Mouse (Mus musculus) cerebellum, postnatal 14 days (tissue): ENCODE results near the gene R3hdm4.

Experiments
- DNase-seq, 2 experiments: peaks; one replicate each; pipeline ENCODE4 v3.0.0; 2021; ENCODE audit warnings: mixed read lengths in 2 of 2

Gene R3hdm4

GRCm38 (mm10) chr10:79865801-79866295 is 55.2 kb downstream of the R3hdm4 start:
- DNase-seq = peak; percentile 48

DNA sequence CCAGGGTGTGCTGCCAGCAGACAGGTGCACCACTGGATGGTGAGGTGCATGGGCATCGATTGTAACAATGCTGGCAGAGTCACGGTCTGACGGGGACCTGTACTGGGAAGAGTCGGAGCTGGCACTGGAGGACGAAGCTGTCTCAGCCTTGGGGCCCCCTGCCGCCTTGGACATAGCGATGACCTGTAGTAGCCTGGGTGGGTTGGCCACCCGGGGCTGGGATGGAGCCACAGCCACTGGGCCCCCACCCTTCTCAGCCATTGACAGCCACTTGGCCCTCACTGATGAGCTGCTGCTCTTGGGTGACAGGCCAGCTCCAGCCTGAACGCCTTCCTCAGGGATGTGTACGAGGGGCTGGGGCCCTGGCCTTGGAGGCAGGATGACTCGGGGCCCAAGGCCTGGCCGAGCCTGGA is 55.8 kb downstream of the R3hdm4 start:
- peak; percentile 44 to 55 for DNase-seq

GRCm38 (mm10) chr10:79864351-79865188 is 56.4 kb downstream of the R3hdm4 start:
- no peak for DNase-seq

DNA sequence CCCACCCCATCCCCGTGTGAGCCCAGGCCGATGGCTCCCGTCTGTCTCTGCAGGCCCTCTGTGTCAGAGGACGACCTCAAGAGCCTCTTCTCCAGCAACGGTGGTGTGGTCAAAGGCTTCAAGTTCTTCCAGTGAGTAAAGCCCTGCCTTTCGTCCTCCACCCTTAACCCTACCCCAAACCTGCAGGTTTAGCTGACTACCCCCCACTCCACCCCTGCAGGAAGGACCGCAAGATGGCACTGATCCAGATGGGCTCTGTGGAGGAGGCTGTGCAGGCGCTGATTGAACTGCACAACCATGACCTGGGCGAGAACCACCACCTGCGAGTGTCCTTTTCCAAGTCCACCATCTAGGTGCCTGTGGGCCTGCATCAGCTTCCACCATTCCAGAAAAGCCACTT is 58.1 kb downstream of the R3hdm4 start:
- peak; percentile 45 to 64 for DNase-seq

- peak; percentile 33 to 48 for DNase-seq
These were observed 58.8 kb downstream of the R3hdm4 start for GRCm38 (mm10) chr10:79862049-79862788.

GRCm38 (mm10) chr10:79861230-79862048 is 59.6 kb downstream of the R3hdm4 start:
- DNase-seq = peak; percentile 78 to 83

DNA sequence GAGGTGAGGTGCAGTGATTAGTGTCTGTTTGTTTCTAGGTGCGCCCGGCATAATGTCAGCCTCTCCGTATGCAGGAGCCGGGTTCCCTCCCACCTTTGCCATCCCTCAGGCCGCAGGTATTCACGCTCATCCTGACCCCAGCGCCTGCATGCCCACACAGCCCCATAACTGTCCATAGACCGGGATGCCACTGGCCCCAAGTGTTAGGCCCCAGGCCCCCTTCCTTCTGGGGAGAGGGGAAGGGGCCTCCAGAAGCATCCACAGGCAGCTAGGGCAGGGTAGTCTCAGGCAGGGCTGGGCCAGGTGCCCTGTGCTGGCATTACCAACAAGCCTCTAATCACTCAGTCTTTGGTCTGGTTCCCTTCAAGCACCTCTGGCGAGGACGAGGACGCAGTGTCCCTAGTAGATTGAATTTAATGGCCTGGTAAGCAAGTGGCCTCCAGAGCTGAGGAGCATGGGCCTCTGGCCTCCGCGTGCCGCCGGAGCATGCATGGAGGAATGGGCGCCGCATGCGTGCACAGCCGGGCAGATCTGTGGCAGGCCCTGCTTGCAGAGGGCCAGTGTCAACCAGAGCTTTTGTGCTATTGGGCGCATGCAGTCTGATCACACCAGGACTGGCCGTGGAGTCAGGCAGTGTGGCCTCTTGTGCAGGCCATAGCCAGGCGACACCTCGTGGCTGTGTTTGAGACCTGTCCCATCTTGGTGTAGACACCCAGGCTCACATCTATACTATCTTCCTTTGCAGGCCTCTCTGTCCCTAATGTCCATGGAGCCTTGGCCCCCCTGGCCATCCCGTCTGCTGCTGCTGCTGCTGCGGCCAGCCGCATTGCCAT is 60.7 kb downstream of the R3hdm4 start:
- peak in 1 of 2 experiments; percentile 37 for DNase-seq
